Mouse (Mus musculus) ES-Bruce4 (cell line): ENCODE measurements around the gene Arhgap24.

Experiments used
- CTCF ChIP-seq: IDR thresholded peaks from one replicate; pipeline ENCODE4 v1.8.1; 2011; ENCODE audit warnings: low read depth, low read length
- POLR2A ChIP-seq: IDR thresholded peaks from one replicate; pipeline ENCODE4 v1.8.1; 2011; ENCODE audit warnings: low read length; ENCODE audit not compliant: insufficient read depth

DNA sequence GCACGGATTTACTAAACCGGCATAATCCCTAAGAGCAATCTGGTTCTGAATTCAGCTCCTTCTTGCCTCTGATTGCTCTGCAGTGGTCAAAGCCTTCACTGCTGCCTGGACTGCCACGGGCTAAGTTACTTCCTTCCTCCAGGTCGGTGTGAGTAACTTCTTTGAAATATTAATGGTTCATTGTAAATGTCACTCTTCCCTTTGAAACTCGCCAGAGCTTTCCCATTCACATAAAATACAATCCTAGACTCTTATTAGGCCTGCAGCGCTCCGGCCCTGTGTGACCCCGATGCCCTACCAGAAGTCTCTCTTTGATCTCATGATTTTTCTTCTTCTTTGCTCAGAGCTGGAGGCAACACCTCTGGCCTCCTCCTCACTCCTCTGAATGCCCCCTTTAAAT lies 44.6 kb upstream of the Arhgap24 start:
- TF ChIP-seq CTCF, result no peak
- TF ChIP-seq POLR2A, result no peak
